8 mouse cellular contexts compared by ENCODE assay signal in genomic region chr2:118779504-118780480, GRCm38 (mm10). TPM values are rescaled to one million over a fixed set of nuclear protein-coding genes. Genes with fewer than 3 reads are reported as not detected.
DNase-seq lines count a peak whose midpoint lies in the region; ATAC-seq lines count a peak whose summit lies in the region.

TSS of gene Disp2 (plus strand) at chr2:118779719.

- H3K27ac ChIP-seq in intestine, embryonic 14.5 days (ENCODE audit: low read depth), result no peak within 1 kb of the TSS
- H3K27ac ChIP-seq in midbrain, embryonic 10.5 days (replicated peaks), result peak within 1 kb of the TSS; percentile 82

- H3K27me3 ChIP-seq in intestine, embryonic 14.5 days (replicated peaks; ENCODE audit: control insufficient read depth, insufficient read depth, low read length), result 0 out of 2 replicates have a peak, but pooled peaks cover 3% of the 10 kb centered on the region
- peaks cover 22% of the 10 kb centered on the region for H3K27me3 ChIP-seq in midbrain, embryonic 10.5 days (ENCODE audit: low read depth, poor library complexity, severe bottlenecking)

- ATAC-seq in intestine, embryonic 14.5 days (replicated peaks; ENCODE audit: low FRiP score, low TSS enrichment, low read depth), result peak; percentile 88

- no peaks in the 10 kb centered on the region for H3K9me3 ChIP-seq in intestine, embryonic 14.5 days (ENCODE audit: control insufficient read depth, low read length)
- no peaks in the 10 kb centered on the region for H3K9me3 ChIP-seq in midbrain, embryonic 10.5 days (replicated peaks)

- H3K9ac ChIP-seq in intestine, embryonic 14.5 days (ENCODE audit: low read length), result 0 out of 2 replicates have a peak within 1 kb of the TSS, but pooled peaks have one; percentile 17

- intact Hi-C loops in gastrocnemius, postnatal 14 days (cut with DNase I; ENCODE audit: low total_unique reads), result loop anchor here (5.0 to 10.0 kb wide), 2 partner anchors 75 to 103 kb away; partner anchors contain the start of gene Ankrd63
- intact Hi-C loops in left cerebral cortex, postnatal 36 days (cut with DNase I), result no loop called here

- WGBS in intestine, embryonic 14.5 days, result 11% methylated on average over 39 of the region's 39 CpGs
- WGBS in midbrain, embryonic 10.5 days, result 11% methylated on average over 39 of the region's 39 CpGs

- H3K36me3 ChIP-seq in intestine, embryonic 14.5 days (ENCODE audit: control insufficient read depth, insufficient read depth, low read length), result no peaks in the 10 kb centered on the region
- no peaks in the 10 kb centered on the region for H3K36me3 ChIP-seq in midbrain, embryonic 10.5 days

- DNase-seq in adrenal gland, adult (ENCODE audit: inconsistent age in 2 of 2, low spot score in 1 of 2), result peak; percentile 95 to 97
- DNase-seq in embryo, embryonic 10 days (ENCODE audit: low spot score), result peak; percentile 95
- DNase-seq in gastrocnemius, postnatal 14 days, result peak; percentile 93
- peak; percentile 96 for DNase-seq in intestine, embryonic 14.5 days (ENCODE audit: low spot score)
- peak; percentile 94 for DNase-seq in left cerebral cortex, postnatal 36 days (ENCODE audit: low spot score in 2 of 2)
- DNase-seq in midbrain, embryonic 10.5 days (ENCODE audit: low spot score), result peak; percentile 96
- DNase-seq in right cerebral cortex, postnatal 36 days (ENCODE audit: low spot score in 2 of 2), result peak; percentile 93
- peak; percentile 87 to 92 for DNase-seq in urinary bladder, postnatal 4 days (ENCODE audit: low spot score in 2 of 2)

- H3K4me2 ChIP-seq in intestine, embryonic 14.5 days (ENCODE audit: low read length), result peak within 1 kb of the TSS; percentile 58

- H3K4me1 ChIP-seq in intestine, embryonic 14.5 days (replicated peaks; ENCODE audit: control insufficient read depth, insufficient read depth, low read length), result no peaks in the 10 kb centered on the region
- peaks cover 18% of the 10 kb centered on the region for H3K4me1 ChIP-seq in midbrain, embryonic 10.5 days

- H3K4me3 ChIP-seq in intestine, embryonic 14.5 days (ENCODE audit: low read depth, low read length), result peak within 1 kb of the TSS; percentile 30
- peak within 1 kb of the TSS; percentile 54 for H3K4me3 ChIP-seq in midbrain, embryonic 10.5 days

RNA-seq across cellular contexts. Expression of gene Disp2, which starts in this region (rescaled TPM):
- under 1 TPM; 0.06 to 0.07 TPM for total RNA-seq in gastrocnemius, postnatal 14 days (2021)
- 2.6 and 3.0 TPM in 2 replicates for polyA plus RNA-seq in intestine, embryonic 14.5 days (2014; fragmentation: Nextera tagmentation; extraction: Ambion mirVana)
- total RNA-seq in left cerebral cortex, postnatal 36 days (2021), result 100 to 1,000 TPM; 187 to 192 TPM
- polyA plus RNA-seq in midbrain, embryonic 10.5 days (2016; fragmentation: Nextera tagmentation; extraction: Ambion mirVana), result 3.1 and 7.5 TPM in 2 replicates

Comparison
In these comparisons a context has a peak if more than half of its experiments do, and no peak if none do; other contexts are left out.
1. RNA of gene Disp2 (total RNA-seq): 187 to 192 TPM in left cerebral cortex, postnatal 36 days; 0.06 to 0.07 TPM in gastrocnemius, postnatal 14 days; every median in the first group is over 100 times any median in the second.
2. Peak in DNase-seq in gastrocnemius, postnatal 14 days; RNA of the gene not detected or under 1 TPM.
3. Peak in every context shown above with its lines, with median percentiles within 50 percentile points of each other: DNase-seq.